Mouse (Mus musculus) thymus, adult 2 months (tissue): ENCODE data around the gene Mtr.

ENCODE experiments used
- CTCF ChIP-seq: fragments of 200-500 bp; IDR thresholded peaks from 2 replicates; pipeline ENCODE4 v1.5.1; 2012; ENCODE audit warnings: mild to moderate bottlenecking, control low read depth, low read length, moderate library complexity, borderline replicate concordance; ENCODE audit not compliant: control insufficient read depth, poor library complexity, insufficient read depth; ENCODE audit errors: extremely low read depth
- POLR2A ChIP-seq: fragments of 200-500 bp; IDR thresholded peaks from 2 replicates; pipeline ENCODE4 v1.6.1; 2012; ENCODE audit warnings: mild to moderate bottlenecking, low read length, control low read depth, moderate library complexity; ENCODE audit not compliant: control insufficient read depth, poor library complexity, insufficient read depth; ENCODE audit errors: extremely low read depth

DNA sequence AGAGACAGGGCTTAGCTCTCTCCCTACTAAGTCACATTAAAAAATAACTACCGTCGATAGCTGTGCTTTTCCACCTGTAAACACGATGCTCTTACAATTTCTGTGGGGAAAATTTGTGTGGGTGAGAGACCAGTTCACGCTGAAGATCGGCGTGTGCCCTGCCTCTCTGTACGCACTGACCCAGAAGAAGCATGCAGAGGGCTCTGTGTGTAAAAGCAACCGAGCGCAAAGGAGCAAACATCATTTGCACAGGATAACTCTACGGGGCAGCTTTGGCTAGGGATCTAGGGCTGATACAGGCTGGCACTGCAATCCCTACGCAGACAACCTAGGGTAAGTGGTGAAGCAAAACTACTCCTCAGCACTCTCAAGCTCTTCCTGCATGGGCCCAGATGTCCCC, 104.0 kb downstream of the Mtr start:
- TF ChIP-seq CTCF: no peak
- no peak for TF ChIP-seq POLR2A
